Mouse (Mus musculus) lung, postnatal 0 days (tissue): ENCODE measurements around the gene Zfp65.
"Not testable (repeated sequence)": the region's sequence is repeated elsewhere in the genome, so short reads cannot be mapped to it uniquely, and the experiment has no call there.

Experiments
- CTCF ChIP-seq: IDR thresholded peaks from 2 replicates; pipeline ENCODE4 v1.5.1; 2016; ENCODE audit warnings: antibody characterized with exemption, mild to moderate bottlenecking
- EP300 ChIP-seq: IDR thresholded peaks from 2 replicates; pipeline ENCODE4 v1.6.1; 2016; ENCODE audit warnings: antibody characterized with exemption, mild to moderate bottlenecking, control low read depth

DNA sequence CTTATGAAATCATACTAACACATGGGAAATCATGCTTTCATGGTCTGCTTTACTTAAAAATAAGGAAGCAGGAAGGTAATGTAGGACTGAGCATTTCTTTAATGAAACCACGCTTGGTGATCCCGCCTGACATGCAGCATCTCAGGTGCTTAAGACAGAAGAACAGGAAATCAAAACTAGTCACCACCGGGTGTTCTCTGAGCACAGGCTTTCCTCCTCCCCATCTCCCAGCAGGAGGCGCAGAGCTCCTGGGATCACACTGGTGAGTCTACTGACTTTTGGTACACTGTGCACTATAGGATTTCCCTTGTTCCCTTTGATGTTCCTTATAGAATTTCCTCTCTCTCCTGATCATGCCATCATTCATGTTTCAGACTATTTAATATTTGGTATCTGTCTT lies 468 bp upstream of the Zfp65 start:
- TF ChIP-seq EP300, result not testable (repeated sequence)
- peak; percentile 75 for TF ChIP-seq CTCF
